Mouse (Mus musculus) megakaryocyte, embryonic 14.5 days (primary cell): ENCODE results near the gene Hoxa3. TPM values are rescaled to one million over a fixed set of nuclear protein-coding genes. Genes with fewer than 3 reads are reported as not detected.

Source experiments
- H3K27me3 ChIP-seq: replicated peaks from 2 replicates; pipeline ENCODE3; 2012; ENCODE audit warnings: inconsistent platforms
- H3K36me3 ChIP-seq: replicated peaks from 2 replicates; pipeline ENCODE3; 2012; ENCODE audit warnings: low read length, inconsistent platforms, mixed read lengths
- H3K4me1 ChIP-seq: 2 replicates; pipeline ENCODE4 v1.6.1; 2012; ENCODE audit warnings: inconsistent platforms
- H3K4me3 ChIP-seq: replicated peaks from 2 replicates; pipeline ENCODE3; 2012; ENCODE audit warnings: moderate library complexity, mild to moderate bottlenecking, inconsistent platforms
- H3K9me3 ChIP-seq: 2 replicates; pipeline ENCODE4 v1.6.1; 2012; ENCODE audit warnings: inconsistent platforms
- FLI1 ChIP-seq: IDR thresholded peaks from 2 replicates; pipeline ENCODE4 v1.6.1; 2012; ENCODE audit warnings: low read length, inconsistent platforms, mixed read lengths
- GATA1 ChIP-seq: IDR thresholded peaks from 3 replicates; pipeline ENCODE4 v1.6.1; 2012; ENCODE audit warnings: mixed read lengths, low read length, inconsistent platforms, borderline replicate concordance
- polyA plus RNA-seq: library from polyadenylated mRNA; stranded (reverse); fragments of >175 nt; gene quantifications from 2 replicates; pipeline ENCODE4 v1.2.3, GENCODE M21; 2012; ENCODE audit warnings: low replicate concordance; ENCODE audit not compliant: insufficient read depth

The Hoxa3 gene
- polyA plus RNA-seq, 1 experiment = 0.21 TPM

DNA sequence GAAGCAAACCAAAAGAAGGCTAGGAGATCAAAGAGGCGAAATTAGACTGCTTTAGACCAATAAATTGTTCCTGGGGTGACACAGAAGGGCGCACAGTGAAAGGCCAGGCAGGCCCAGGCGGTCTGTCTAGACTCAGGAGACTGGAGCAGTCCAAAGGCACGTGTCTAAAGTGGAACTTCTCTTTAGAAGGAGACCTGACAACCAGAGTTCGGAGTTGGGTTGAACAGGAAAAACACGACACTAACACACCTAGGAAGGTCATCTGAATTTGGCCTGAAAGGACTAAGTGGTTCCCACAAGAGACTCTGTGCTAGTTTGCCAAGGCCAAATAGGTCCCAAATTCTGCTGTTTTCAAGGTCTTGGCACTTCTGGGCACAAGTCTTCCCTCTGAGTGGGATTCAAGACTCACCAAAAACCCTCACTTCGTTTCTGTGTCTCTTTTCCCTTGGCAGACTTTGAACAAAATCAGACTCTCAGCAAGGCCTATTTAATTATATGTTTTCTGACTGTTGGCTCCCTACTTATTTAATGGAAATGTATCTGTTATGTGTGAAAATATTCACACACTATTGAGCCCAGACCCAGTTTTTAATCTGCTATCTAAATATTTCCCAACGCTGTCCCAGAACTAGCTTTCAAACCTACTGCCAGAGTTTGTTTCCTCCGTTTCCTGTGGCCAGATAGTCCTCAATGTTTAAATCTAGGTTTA, 6.3 kb upstream of the Hoxa3 start:
- no peaks in the 10 kb centered on the region for H3K36me3 ChIP-seq
- H3K4me3 ChIP-seq = peak overlapping the region; percentile 94
- H3K4me1 ChIP-seq = peaks cover 73% of the 10 kb centered on the region
- no peaks in the 10 kb centered on the region for H3K9me3 ChIP-seq
- TF ChIP-seq FLI1 = no peak
- H3K27me3 ChIP-seq = peaks cover 94% of the 10 kb centered on the region

DNA sequence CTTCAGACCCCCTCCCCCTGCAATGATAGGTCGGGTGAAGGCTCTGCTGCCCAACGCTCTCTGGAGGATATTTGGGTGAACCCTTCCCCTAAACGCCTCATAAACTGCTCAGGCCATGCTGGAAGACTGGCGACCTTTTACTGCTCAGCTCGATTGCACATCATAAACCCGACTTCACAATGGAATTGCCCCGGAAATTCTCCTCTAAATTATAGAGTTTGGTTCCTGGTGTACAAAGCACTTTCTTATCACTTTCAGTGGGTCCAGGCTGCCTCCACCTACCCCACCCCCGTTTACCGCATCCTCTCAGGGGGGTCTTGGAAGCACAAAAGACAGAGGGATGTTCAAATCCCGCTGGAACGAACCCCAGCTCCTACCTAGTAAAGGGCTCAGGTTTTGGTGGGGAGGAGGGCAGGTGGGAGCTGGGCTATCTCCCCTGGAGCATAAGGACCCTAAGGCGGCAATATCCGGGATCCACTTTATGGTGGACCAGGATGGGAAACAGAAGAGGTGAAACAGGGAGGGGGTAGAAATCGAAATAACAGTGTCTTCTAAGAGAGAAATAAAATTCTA, 5.6 kb upstream of the Hoxa3 start:
- TF ChIP-seq FLI1 (no peak), GATA1 (no peak)
- Histone ChIP-seq H3K36me3 (no peaks in the 10 kb centered on the region), H3K9me3 (no peaks in the 10 kb centered on the region), H3K27me3 (peaks cover 95% of the 10 kb centered on the region), H3K4me3 (no peak overlapping the region), H3K4me1 (peaks cover 68% of the 10 kb centered on the region)

DNA sequence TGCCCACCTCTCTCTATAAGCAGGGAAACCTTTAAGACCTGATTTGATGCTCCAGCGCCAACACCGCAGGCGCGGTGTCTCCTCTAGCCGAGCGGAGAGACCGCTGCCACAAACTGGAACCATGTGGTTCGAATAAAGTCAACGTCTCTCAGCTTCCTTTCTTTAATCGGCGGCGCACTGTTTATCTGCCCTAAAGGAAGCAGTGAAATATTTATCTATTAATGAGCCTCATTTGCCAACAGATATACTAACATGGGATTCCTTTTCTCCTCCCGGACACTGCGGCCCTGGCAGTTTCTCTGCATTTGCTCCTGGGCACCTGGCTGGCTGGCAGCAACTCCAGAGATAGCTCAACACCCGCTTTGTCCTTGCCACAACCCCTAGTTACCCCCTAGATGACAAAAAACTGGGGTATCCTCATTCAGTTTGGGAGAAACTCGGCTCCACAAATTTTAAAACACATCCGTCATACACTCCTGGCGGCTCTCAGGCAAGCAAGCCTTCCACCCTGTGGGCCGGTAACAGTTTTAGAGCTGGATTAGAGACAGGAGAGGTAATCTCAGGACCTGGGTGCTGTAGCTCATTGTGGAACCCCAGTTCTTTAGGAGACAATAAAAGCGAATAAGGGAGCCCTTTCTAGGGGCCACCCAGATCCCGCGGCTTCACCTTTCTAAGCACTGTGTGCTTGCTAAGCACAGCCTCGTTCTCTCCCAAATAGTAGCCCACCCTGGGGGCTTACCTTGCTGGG, 4.9 kb upstream of the Hoxa3 start:
- peaks cover 98% of the 10 kb centered on the region for H3K27me3 ChIP-seq
- H3K36me3 ChIP-seq = no peaks in the 10 kb centered on the region
- no peaks in the 10 kb centered on the region for H3K9me3 ChIP-seq
- H3K4me3 ChIP-seq = peak overlapping the region; percentile 89
- peaks cover 75% of the 10 kb centered on the region for H3K4me1 ChIP-seq
- TF ChIP-seq GATA1 = no peak
- no peak for TF ChIP-seq FLI1

DNA sequence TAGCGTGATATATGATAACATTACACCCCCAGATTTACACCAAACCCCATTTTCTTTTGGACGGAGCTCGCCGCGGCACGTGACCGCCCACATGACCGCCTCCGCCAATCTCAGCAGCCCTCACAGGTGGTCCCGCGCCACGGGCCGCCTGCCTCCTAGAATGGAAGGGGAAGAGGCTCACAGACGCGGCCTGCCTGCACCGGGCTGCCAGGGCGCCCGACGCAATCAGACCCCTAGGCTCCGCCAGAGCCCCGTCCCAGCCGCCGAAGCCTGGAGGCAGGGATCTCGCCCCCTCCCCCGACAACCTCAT, 4.3 kb upstream of the Hoxa3 start:
- no peaks in the 10 kb centered on the region for H3K9me3 ChIP-seq
- H3K4me3 ChIP-seq = peak overlapping the region; percentile 89
- peaks cover 77% of the 10 kb centered on the region for H3K4me1 ChIP-seq
- no peaks in the 10 kb centered on the region for H3K36me3 ChIP-seq
- TF ChIP-seq FLI1 = no peak
- no peak for TF ChIP-seq GATA1
- H3K27me3 ChIP-seq = peaks cover 98% of the 10 kb centered on the region

DNA sequence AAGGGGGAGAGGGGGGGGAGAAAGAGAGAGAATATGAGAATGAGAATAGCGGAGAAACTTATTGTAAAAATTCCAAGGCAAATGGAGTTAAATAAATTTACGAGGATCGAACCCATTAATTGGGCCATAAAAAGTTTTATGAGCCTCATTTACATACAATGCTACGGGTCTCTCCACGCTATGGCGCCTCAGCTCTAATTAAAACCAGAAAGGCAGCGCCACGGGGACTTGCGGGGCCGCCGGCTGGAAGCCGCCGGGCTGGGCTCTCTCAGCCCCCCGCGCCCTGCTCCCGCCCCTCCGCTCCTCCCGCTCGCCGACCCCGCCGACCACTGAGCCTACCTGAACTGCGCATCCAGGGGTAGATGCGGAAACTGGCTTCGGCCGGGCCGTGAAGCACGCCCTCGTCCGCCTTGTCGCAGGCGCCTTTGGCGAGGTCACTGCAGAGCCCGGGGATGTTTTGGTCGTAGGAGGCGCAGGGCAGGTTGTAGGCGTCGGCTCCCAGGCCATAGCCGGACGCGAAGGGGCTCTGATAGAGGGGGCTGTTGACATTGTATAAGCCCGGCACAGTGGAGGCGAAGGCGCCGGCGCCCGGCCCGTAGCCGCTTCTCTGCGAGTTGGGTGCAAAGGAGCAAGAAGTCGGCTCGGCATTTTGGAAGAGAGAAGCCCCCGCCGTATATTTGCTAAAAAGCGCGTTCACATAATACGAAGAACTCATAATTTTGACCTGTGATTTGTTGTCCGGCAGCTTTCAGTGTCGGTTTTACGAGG, 3.7 kb upstream of the Hoxa3 start:
- H3K4me3 ChIP-seq = peak overlapping the region; percentile 89
- H3K9me3 ChIP-seq = no peaks in the 10 kb centered on the region
- H3K4me1 ChIP-seq = peaks cover 77% of the 10 kb centered on the region
- peaks cover 98% of the 10 kb centered on the region for H3K27me3 ChIP-seq
- TF ChIP-seq FLI1 (no peak), GATA1 (no peak)
- H3K36me3 ChIP-seq = no peaks in the 10 kb centered on the region

DNA sequence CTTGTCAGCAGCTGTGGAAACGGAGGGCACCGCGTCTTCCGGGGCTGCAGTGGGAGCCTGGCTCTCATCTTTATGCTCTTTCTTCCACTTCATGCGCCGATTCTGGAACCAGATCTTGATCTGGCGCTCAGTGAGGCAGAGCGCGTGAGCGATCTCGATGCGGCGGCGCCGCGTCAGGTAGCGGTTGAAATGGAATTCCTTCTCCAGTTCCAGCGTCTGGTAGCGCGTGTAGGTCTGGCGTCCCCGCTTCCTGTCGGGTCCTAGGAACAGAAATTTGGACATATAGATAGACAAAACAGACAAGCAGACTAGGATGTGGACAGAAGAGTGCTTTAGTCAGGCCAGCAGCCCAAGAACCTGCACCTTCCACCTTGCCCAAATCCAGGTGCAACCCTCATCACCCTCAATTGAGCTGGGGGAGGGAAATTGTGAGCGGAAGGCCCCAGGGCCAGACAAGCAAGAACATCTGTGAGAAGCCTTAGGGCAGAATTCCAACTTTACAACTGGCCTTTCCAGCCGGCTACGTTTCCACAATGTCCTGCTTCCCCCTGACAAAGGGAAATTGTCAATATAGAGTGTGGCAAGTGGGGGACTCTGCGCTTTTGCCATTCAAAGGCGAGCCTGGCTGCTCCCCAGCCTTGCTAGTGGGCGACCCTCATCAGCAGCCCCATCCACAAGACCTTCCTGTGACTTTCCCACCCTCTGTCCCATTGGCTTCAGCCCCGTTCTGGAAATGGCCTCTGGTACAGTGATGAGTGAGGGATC, 2.8 kb upstream of the Hoxa3 start:
- no peaks in the 10 kb centered on the region for H3K36me3 ChIP-seq
- peaks cover 100% of the 10 kb centered on the region for H3K27me3 ChIP-seq
- H3K4me3 ChIP-seq = peak overlapping the region; percentile 46
- peaks cover 77% of the 10 kb centered on the region for H3K4me1 ChIP-seq
- no peaks in the 10 kb centered on the region for H3K9me3 ChIP-seq
- TF ChIP-seq GATA1 (no peak), FLI1 (no peak)

DNA sequence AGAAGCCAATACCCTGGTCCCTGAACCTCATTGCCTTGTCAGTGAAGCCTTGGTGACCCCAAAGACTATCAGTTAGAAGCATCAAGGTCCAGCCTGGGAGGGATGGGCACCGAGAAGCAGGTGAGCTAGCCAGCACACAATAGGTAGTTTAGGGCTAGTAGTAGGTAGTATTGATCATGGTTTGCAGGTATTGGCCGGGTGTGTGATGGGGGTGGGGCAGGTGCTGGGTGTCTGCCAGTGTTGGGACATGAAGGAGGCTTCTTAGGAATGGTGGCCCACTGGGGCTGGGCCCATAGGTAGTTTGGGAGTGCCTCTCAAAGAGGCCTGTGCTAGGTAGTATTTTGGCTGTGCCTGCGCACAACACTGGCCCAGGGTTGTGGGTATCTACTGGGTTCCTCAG, 1.9 kb upstream of the Hoxa3 start:
- Histone ChIP-seq H3K9me3 (no peaks in the 10 kb centered on the region), H3K4me1 (peaks cover 70% of the 10 kb centered on the region), H3K27me3 (peaks cover 94% of the 10 kb centered on the region), H3K4me3 (no peak overlapping the region), H3K36me3 (no peaks in the 10 kb centered on the region)
- TF ChIP-seq GATA1 (no peak), FLI1 (no peak)

DNA sequence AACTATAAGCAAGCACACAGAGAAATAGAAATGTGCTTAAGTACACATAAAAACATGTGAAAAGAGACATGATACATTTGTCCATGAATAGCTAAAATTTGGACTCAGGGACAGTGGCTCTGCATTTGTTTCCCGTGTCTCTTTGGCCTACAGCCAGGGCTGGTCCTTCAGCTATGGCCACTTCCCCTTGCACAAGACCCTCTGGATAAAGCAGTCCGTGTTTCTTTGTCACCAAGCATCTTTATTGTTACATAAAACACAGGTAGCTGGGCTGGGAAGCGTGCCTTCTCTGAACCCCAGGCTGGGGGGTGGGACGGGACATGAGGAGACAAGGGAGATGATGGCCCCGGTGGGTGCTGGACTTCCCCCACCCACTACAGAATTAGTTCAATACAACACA, 1.1 kb upstream of the Hoxa3 start:
- Histone ChIP-seq H3K27me3 (peaks cover 94% of the 10 kb centered on the region), H3K4me3 (no peak overlapping the region), H3K9me3 (0 out of 2 replicates have a peak, but pooled peaks cover 2% of the 10 kb centered on the region), H3K36me3 (no peaks in the 10 kb centered on the region), H3K4me1 (peaks cover 71% of the 10 kb centered on the region)
- TF ChIP-seq FLI1 = no peak
- TF ChIP-seq GATA1 = no peak

DNA sequence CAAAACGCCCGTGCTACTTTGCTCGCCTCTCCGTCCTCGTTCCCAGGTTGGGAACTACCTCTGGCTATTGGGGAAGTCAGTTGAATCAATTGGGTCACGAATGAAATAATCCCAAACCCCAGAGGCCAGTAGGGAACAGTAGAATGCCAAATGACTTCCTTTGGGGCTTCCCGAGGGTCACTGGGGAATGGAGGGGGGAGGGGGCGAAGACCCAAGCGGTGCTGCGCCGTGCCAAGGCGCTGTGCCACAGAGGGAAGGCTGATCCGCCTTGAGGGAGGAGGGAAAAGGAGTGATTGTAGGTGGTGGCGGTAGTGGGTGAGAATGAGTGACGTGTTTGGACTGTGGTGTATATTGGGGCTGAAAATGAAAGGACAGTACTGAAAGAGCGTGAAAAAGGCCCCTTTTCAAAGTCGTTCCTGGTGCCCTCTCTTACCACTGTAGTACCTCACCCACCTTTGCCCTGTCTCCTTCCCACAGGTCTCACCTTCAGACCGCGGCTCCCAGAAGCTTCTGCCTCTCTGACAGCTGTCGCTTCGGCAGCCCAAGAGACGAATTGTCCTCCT, 499 bp downstream of the Hoxa3 start:
- H3K36me3 ChIP-seq = no peaks in the 10 kb centered on the region
- H3K27me3 ChIP-seq = peaks cover 91% of the 10 kb centered on the region
- H3K4me3 ChIP-seq = peak overlapping the region; percentile 97
- no peak for TF ChIP-seq FLI1
- no peak for TF ChIP-seq GATA1
- peaks cover 12% of the 10 kb centered on the region; the same call in 1 of the 2 replicates for H3K9me3 ChIP-seq
- peaks cover 58% of the 10 kb centered on the region for H3K4me1 ChIP-seq
